Mouse (Mus musculus): ENCODE results near the gene Cdkn3.
"Not testable (repeated sequence)": the region's sequence is repeated elsewhere in the genome, so short reads cannot be mapped to it uniquely, and the experiment has no call there.

The Cdkn3 gene

DNA sequence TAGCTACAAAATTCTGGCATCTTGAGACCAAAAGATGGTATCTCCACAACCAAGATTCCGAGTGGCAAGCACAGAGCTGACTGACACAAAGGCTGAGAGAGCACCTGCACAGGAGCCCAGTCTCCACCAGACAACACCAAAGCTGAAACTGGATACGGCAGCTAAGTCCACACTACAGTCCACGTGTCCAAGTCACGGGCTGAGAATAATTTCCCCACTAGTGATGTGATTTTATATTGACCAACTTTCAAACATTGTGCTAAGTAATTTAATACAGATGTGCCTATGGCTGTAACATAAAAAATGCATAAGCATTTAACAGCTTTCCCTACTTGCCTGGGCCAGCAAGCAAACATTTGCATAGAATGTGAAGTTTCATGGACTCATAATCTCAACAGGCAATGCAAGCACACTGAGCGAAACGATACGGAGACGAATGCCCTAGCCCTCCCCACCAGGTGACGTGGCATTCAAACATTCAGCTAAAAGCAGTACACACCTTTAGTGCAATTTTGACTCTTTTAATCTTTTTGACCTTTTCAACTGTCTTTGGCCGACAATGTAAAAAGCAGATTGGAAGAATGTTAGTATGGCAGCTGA is 23.1 kb downstream of the Cdkn3 start:
- DNase-seq (ENCODE audit: low read depth, low spot score), result no peak

DNA sequence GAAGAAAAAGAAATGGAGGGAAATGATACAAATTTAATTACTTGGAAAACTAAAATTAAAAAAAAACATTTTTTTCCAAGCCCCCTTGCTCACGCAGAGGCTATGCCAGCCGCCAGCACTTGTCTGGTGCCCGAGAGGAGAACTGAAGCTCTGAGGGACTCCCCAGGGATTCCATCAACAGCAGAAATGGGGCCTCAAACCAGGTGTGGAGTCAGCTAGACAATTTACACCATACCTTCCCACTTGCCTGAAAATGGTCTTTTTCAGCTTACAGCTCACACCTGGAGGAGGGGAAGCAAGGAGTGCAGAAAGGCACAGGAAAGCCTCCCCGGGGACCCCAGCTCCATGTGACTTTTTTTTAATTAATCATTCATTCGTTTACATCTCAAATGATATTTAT is 24.9 kb downstream of the Cdkn3 start:
- no peak for DNase-seq (ENCODE audit: low read depth, low spot score)

DNA sequence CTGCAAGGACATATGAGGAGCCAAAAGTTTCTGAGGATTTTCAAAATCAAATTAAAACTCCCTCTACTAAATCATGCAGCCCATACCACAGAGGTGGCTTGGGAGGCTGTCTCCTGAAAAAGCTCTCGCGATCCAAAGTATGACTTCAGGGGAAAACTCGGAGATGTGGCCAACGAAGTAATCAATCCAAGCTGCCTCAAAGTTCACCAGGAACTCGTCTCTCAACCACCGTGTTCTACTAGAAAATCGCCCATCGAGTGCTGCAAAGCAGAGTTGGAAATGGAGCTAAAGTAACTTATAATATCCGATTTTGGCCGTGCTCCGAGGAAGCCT is 27.1 kb downstream of the Cdkn3 start:
- DNase-seq (ENCODE audit: low read depth, low spot score), result no peak

DNA sequence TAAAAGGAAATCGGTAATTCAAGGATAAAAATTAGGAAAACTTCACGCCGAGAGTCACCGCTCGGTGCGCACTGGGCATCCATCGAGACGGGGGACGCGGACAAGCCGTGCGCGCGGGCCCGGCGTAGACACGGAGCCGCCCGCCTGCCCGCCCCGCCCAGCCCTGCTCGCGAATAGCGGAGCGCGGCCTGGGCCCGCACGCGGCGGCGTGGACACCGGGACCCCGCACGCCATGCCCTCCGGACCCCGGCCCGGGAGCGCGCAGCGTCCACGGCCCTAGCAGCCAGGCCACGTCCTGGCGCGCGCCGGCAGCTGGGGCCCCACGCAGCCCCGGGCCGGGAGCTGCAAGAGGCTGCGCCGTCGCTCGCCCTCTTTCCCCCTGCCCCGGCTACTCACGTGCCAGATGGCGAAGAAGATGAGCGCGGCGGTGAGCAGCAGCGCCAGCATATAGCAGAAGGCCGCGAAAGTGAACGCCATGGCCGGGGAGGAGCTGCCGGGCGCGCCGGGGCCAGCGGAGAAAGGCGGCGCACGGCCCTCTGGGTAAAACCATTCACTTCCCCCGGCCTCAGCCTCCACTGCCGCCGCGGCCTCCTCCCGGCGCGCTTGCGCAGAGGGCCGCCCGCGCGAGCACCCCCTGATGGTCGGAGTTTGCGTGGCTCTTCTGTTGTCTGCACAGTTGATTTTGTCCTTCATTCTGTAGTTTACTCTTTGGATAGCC is 27.6 kb downstream of the Cdkn3 start, which contains the start of gene Cnih1:
Cnih1 (minus strand) TSS at position 625 of the 718 bp plus-strand sequence.
- DNase-seq (ENCODE audit: low read depth, low spot score), result peak; percentile 88

DNA sequence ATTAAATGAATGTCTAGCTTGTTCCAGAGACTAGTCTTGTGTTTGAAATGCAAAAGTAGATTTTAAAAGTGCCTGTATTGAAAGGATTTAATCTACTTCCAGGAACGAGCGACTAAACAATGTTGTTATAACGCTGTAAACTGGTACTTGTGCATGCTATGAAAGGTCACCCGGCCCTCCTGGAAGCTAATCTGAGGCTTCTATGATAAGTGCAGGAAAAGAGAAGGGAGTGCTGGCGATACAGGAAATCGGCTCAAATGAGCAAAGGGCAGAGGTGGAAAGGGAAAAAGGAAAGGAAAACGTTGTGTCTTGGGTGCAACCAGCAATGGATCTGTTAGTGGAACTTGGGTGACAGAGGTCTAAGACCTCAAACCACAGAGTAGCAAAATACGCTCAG is 28.2 kb downstream of the Cdkn3 start:
- no peak for DNase-seq (ENCODE audit: low read depth, low spot score)

DNA sequence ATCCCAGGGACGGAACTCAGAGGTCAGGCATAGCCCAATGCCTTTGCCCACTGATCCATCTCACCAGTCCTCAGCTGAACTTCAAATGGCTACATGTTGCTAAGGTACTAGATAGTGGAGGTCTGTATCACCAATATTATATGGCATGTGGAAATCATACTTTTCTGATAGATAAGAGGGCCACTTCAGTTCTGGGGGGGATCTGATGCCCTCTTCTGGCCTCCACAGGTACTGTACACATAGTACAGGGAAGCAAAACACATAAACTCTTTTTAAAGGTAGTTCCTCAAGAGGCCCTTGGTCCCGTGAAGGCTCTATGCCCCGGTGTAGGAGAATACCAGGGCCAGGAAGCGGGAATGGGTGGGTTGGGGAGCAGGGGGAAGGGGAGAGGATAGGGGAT is 30.0 kb downstream of the Cdkn3 start:
- DNase-seq (ENCODE audit: low read depth, low spot score), result peak; percentile 43

DNA sequence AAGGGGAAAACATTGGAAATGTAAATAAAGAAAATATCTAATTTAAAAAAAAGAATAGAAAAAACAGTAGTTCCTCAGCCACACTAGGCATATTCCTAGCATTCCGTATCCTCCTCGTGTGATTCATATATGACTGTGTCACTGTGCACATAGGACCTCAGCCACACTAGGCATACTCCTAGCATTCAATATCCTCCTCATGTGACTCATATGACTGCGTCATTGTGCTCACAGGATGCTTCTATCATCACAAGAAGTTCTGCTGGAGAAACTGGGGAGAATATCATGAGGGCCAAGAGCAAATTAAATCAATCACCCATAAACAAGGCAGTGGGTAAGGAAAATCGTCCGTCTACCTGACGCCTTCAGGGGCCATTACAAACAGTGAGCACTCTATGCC is 30.4 kb downstream of the Cdkn3 start:
- DNase-seq (ENCODE audit: low read depth, low spot score), result no peak

DNA sequence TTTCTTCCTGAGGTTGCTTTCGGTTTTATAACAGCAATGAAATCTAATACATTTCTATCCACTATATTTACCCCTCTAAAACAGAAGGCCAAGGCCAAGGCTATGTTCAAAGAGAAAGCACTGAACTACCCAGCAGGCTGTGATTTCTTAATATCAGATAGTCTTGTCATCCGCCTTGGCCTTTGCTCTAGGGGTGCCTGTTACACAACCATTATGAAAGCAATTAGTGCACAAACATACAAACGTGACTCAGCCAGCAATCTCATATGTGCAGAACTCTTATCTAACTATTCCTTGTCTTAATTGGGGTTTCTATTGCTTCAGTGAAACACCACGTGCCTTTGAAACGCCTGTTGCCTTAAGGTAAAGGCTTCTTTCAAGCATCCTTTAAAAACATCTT is 33.8 kb downstream of the Cdkn3 start:
- no peak for DNase-seq (ENCODE audit: low read depth, low spot score)

DNA sequence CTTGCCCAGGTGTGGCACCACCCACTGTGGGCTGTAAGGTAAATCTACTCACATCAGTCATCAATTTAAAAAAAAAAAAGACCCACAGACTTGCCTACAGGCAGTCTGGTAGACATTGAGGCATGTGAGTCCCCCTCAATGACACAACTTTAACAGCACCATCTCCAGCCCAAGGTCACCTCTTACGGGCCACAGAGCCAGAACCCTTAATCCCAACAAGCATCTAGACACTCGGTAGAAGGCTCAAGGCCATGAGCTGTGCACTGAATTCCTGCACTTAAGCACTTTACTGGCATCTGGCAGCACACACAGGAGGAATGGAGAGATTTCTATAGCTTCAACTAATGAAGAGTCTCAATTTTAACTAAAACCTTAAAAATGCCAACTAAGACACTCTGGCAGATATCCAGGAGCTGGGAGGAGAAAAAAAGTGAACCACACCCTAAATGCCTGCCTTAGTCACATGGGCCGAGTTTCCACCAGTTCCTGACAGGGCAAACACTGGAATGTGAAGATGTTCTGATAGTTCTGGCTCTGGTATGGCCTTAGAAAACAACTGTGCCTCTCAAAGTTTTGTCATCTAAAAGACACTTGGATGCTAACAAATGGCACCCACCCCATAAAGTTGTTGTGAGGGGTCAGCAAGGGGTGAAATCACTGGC is 40.5 kb downstream of the Cdkn3 start:
- peak; percentile 18 for DNase-seq (ENCODE audit: low read depth, low spot score)

DNA sequence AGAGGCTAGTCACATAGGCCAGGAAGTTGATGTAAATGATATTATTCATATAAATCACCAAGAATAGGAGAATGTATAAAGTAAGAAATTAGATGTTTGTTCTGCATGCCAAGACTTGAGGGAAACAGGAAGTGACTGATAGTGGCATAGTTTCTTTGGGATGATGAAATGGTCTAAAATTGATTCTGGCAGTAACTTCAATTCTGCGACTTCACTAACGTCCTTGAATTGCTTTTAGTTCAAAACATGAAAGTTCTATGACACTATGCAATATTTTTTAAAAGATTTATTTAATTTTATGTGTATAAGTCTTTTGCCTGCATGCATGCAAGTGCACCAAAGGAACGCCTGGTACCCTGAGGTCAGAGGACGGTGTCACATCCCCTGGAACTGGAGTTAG is 42.9 kb downstream of the Cdkn3 start:
- no peak for DNase-seq (ENCODE audit: low read depth, low spot score)

DNA sequence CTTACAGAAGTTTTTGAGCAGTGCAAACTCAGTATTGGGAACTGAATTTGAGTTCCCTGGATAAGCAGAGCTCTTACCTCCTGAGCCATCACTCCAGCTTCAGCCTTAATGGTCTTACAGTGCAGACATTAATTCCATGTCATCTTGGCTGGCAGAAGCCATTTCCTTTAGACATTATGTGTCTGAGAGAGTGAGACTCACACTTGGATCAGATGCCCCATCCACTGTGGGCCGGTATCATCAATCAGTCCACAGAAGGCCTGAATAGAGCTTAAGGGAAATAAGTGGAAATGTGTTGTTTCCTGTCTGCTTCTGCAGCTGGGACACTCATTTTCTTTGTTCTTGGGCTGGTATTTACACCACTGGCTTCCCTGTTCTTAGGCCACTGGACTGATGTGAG is 43.5 kb downstream of the Cdkn3 start:
- no peak for DNase-seq (ENCODE audit: low read depth, low spot score)

DNA sequence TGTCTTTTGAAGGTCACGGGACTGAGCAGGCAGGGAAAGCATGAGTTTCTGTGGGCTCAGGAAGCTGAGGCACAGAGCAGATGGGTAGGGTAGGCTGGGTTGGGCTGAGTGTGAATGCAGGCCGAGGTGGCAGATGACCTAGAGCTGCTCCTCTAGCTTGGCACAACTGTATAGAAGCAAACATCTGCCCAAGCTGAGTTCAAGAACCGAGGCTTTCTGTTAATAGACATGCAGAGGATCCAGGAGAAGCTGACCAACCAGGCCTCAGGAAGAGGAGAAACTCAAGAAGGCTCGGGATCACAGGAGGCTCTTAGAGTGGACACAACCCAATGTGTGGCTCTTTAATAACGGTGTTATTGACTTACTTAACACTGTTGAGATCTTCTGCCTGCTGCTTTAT is 45.8 kb downstream of the Cdkn3 start:
- DNase-seq (ENCODE audit: low read depth, low spot score), result no peak

DNA sequence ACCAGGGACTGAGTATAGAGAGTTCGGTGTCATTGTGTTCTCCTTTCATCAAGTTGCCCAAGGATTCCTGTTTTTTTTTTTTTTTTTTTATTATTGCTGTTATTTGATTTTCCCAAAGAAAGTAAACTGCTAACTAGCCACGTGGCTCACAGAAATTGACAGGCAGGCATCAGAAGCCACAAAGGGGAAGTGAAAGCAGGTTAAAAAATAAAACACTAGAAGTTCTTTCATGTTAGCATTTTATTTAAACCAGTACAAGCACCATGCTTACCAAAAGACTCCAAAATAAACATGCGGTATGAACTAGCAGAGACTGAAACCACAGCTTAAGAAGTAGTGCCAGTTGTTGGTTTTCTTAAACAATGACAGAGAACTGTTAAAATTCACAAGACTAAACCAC is 47.6 kb downstream of the Cdkn3 start:
- DNase-seq (ENCODE audit: low read depth, low spot score), result no peak

DNA sequence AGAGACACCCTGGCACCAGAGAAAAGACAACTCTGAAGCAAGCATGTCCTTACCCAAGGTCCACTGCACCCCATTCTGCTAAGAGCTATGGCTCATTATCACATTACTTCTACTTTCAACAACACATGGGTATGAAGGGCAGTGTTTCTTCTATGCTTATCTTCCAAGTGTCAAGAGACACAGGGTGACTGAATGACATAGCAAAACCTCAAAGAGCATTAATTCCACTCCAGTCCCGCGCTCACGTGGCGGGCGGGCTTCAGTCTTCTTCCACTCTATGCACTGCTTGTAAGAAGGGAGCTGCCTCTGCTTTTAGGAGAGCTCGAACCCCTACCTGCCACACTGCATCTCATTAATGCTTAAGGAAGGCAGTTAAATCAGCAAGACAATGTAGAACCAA is 55.3 kb downstream of the Cdkn3 start:
- no peak for DNase-seq (ENCODE audit: low read depth, low spot score)

DNA sequence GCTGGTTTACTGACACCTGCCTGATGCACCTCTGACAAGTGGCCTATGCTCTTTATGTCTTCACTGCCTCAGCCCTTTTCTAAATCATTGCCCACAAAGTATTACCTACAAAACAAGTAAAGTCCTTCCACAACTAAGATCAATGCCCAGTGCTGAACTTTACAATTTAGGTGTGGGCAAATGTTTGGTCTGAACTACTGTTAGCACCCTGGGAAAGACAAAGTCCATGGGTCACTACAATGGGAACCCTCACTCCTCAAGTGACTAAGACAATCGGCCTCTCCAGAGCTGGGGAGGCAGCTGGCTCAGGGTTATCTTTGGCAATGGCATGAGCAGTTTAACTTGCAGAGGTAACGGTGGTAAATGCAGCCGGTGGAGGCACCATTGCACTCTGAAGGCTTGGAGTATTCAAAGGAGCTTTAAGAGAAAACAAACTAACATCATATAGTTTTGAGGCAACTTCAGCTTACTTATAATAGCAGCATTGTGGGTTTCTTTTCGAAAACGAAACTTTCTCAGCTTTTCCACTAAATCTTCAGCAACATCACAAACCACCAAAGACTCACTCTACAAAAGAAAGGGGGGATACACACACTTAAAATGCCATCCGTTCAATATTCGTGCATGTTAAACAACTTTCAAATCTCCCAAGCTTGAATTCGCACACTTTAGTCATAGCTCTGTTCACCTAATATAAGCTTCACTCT is 56.7 kb downstream of the Cdkn3 start:
- no peak for DNase-seq (ENCODE audit: low read depth, low spot score)

DNA sequence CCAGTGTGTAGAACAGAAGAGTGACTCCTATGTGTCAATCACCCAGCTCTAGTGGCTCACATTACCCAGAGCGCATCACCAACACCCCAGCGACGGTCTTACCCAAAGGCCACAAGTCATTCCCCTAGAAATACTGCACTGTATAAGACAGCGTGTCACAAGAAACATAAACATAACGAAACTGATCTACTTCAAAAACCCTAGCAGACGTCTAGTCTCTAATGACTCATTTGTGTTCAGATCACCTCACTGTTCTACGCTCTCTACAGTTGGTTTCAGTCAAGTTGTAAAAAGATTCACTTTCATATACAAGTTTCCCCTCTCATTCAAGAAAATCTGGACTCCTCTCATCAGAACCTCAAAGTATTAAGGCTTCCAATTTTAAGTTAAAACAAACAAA is 58.4 kb downstream of the Cdkn3 start:
- no peak for DNase-seq (ENCODE audit: low read depth, low spot score)

DNA sequence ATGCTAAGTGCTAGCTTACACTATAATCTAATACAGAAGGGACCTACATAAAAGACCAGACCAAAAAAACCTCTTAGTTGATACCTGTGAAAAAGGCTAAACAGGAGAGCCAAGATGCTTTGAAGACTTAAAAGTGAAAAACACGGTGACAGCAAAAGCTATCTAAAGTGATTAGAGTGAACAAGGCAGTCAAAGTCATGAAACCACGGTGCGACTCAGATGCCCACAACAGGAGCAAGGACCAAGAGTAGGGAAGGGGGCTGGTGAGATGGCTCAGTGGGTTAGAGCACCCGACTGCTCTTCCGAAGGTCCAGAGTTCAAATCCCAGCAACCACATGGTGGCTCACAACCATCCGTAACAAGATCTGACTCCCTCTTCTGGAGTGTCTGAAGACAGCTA is 59.6 kb downstream of the Cdkn3 start:
- DNase-seq (ENCODE audit: low read depth, low spot score), result not testable (repeated sequence)
